Mouse (Mus musculus): ENCODE results near the gene Myl7. TPM values are rescaled to one million over a fixed set of nuclear protein-coding genes. Genes with fewer than 3 reads are reported as not detected.

Gene Myl7
- polyA plus RNA-seq, 1 experiment from 2014 or later, result 1.7 TPM

Other genes starting within 250 kb of the Myl7 start
- 137 and 162 TPM in 2 replicates for gene Mrps24, start 183.1 kb downstream of the Myl7 start, polyA plus RNA-seq (2016; fragmentation: Nextera tagmentation; extraction: Ambion mirVana)
- 26.1 and 26.6 TPM in 2 replicates for gene Urgcp, start 136.4 kb downstream of the Myl7 start, polyA plus RNA-seq (2016; fragmentation: Nextera tagmentation; extraction: Ambion mirVana)
- 145 and 153 TPM in 2 replicates for gene Dbnl, start 110.3 kb downstream of the Myl7 start, polyA plus RNA-seq (2016; fragmentation: Nextera tagmentation; extraction: Ambion mirVana)
- gene Pgam2, start 95.0 kb downstream of the Myl7 start, polyA plus RNA-seq (2016; fragmentation: Nextera tagmentation; extraction: Ambion mirVana), result 6.6 and 13.2 TPM in 2 replicates
- 8.5 TPM in 2 replicates for gene Polm, start 60.8 kb downstream of the Myl7 start, polyA plus RNA-seq (2016; fragmentation: Nextera tagmentation; extraction: Ambion mirVana)
- gene Aebp1, start 36.8 kb downstream of the Myl7 start, polyA plus RNA-seq (2016; fragmentation: Nextera tagmentation; extraction: Ambion mirVana), result 41.4 and 52.2 TPM in 2 replicates
- gene Pold2, start 20.5 kb downstream of the Myl7 start, polyA plus RNA-seq (2016; fragmentation: Nextera tagmentation; extraction: Ambion mirVana), result 79.6 and 84.1 TPM in 2 replicates
- gene Gck, start 51.3 kb upstream of the Myl7 start, polyA plus RNA-seq (2016; fragmentation: Nextera tagmentation; extraction: Ambion mirVana), result 3.6 and 4.0 TPM in 2 replicates
- gene Ykt6, start 56.9 kb upstream of the Myl7 start, polyA plus RNA-seq (2016; fragmentation: Nextera tagmentation; extraction: Ambion mirVana), result 59.0 and 60.9 TPM in 2 replicates
- 16.5 and 17.3 TPM in 2 replicates for gene Camk2b, start 167.6 kb upstream of the Myl7 start, polyA plus RNA-seq (2016; fragmentation: Nextera tagmentation; extraction: Ambion mirVana)

Data from hindbrain, embryonic 12.5 days (tissue).